Mouse (Mus musculus): ENCODE results near the gene Sim1.

DNA sequence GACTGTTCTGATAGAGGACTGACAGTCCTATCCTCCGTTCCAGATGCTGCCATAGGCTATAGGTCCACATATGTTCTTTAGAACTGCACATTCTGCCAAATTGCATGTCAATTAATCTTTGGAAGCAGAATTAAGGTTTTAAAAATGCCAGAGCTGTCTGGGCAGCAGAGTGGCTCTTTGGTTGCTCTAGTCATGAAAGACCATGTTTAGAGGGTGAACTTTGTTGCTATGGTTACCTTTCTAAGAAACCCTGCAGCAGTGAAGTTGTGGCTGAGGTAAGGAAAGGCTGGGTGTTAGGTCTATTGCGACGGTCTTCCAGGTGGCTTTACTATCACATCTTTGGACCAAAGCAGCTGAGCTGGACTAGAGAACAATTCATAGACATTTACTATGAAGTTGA is 113.2 kb downstream of the Sim1 start:
- TF ChIP-seq CTCF (IDR thresholded peaks at IDR 0.05; ENCODE audit: low read depth, low read length): no peak
- TF ChIP-seq TAL1 (conservative IDR thresholded peaks at IDR 0.05; ENCODE audit: low read depth, low read length): no peak
- no peak for TF ChIP-seq GATA1 (IDR thresholded peaks at IDR 0.05; ENCODE audit: borderline replicate concordance, low read length)
- TF ChIP-seq POLR2AphosphoS5 (IDR thresholded peaks at IDR 0.05; ENCODE audit: insufficient replicate concordance, low read depth, low read length): no peak
- no peak for TF ChIP-seq GATA2 (IDR thresholded peaks at IDR 0.05; ENCODE audit: borderline replicate concordance, low read depth, low read length)
